Mouse (Mus musculus): ENCODE results near the gene Sipa1l3. TPM values are rescaled to one million over a fixed set of nuclear protein-coding genes. Genes with fewer than 3 reads are reported as not detected.
A peak's percentile ranks its signal among the peaks of the same experiment; 100 is the strongest.

Sipa1l3 gene
- polyA plus RNA-seq, 1 experiment: 44.6 TPM

GRCm38 (mm10) chr7:29288942-29289638 lies 229.4 kb downstream of the Sipa1l3 start, which contains the start of gene Ppp1r14a:
Ppp1r14a (plus strand) TSS chr7:29289308.
- H3K27ac ChIP-seq (ENCODE audit: insufficient read depth, low read depth, low read length): peak within 1 kb of the TSS; percentile 12; the same call in 1 of the 2 replicates
- no peaks in the 10 kb centered on the region; the same call in 1 of the 2 replicates for H3K4me1 ChIP-seq (ENCODE audit: control insufficient read depth, insufficient read depth, low read length)
- H3K27me3 ChIP-seq (replicated peaks; ENCODE audit: control insufficient read depth, insufficient read depth, low read length): no peaks in the 10 kb centered on the region
- H3K4me3 ChIP-seq (ENCODE audit: insufficient read depth, low read depth, low read length): peak within 1 kb of the TSS; percentile 43
- peak; percentile 65 for DNase-seq
- H3K36me3 ChIP-seq (ENCODE audit: control insufficient read depth, insufficient read depth, low read length): no peaks in the 10 kb centered on the region
- TF ChIP-seq CTCF (conservative IDR thresholded peaks at IDR 0.05; ENCODE audit: insufficient read depth, insufficient read length, low read depth, low read length) (peak; percentile 64), POLR2A (IDR thresholded peaks at IDR 0.05; ENCODE audit: low read depth, low read length) (no peak)
- 3% methylated on average over 59 of the region's 59 CpGs for WGBS

GRCm38 (mm10) chr7:29288079-29288478 lies 230.4 kb downstream of the Sipa1l3 start:
- TF ChIP-seq CTCF (conservative IDR thresholded peaks at IDR 0.05; ENCODE audit: insufficient read depth, insufficient read length, low read depth, low read length) (no peak), POLR2A (IDR thresholded peaks at IDR 0.05; ENCODE audit: low read depth, low read length) (no peak)
- no peaks in the 10 kb centered on the region for H3K36me3 ChIP-seq (ENCODE audit: control insufficient read depth, insufficient read depth, low read length)
- H3K4me3 ChIP-seq (ENCODE audit: insufficient read depth, low read depth, low read length): no peak overlapping the region
- WGBS: 49% methylated on average over 2 of the region's 2 CpGs
- no peaks in the 10 kb centered on the region for H3K27me3 ChIP-seq (replicated peaks; ENCODE audit: control insufficient read depth, insufficient read depth, low read length)
- H3K4me1 ChIP-seq (ENCODE audit: control insufficient read depth, insufficient read depth, low read length): no peaks in the 10 kb centered on the region; the same call in 1 of the 2 replicates
- no peak overlapping the region for H3K27ac ChIP-seq (ENCODE audit: insufficient read depth, low read depth, low read length)
- peak; percentile 36 for DNase-seq

- no peak overlapping the region for H3K4me3 ChIP-seq (ENCODE audit: insufficient read depth, low read depth, low read length)
- H3K27me3 ChIP-seq (replicated peaks; ENCODE audit: control insufficient read depth, insufficient read depth, low read length): no peaks in the 10 kb centered on the region
- 88% methylated on average over 7 of the region's 7 CpGs for WGBS
- no peak overlapping the region for H3K27ac ChIP-seq (ENCODE audit: insufficient read depth, low read depth, low read length)
- 0 out of 2 replicates have a peak, but pooled peaks have one; percentile 1 for TF ChIP-seq CTCF (conservative IDR thresholded peaks at IDR 0.05; ENCODE audit: insufficient read depth, insufficient read length, low read depth, low read length)
- no peak for TF ChIP-seq POLR2A (IDR thresholded peaks at IDR 0.05; ENCODE audit: low read depth, low read length)
- no peak for DNase-seq
- no peaks in the 10 kb centered on the region for H3K36me3 ChIP-seq (ENCODE audit: control insufficient read depth, insufficient read depth, low read length)
- no peaks in the 10 kb centered on the region; the same call in 1 of the 2 replicates for H3K4me1 ChIP-seq (ENCODE audit: control insufficient read depth, insufficient read depth, low read length)
Measured at GRCm38 (mm10) chr7:29287481-29287880, 231.0 kb downstream of the Sipa1l3 start.

GRCm38 (mm10) chr7:29284523-29284922 lies 233.9 kb downstream of the Sipa1l3 start:
- TF ChIP-seq POLR2A (IDR thresholded peaks at IDR 0.05; ENCODE audit: low read depth, low read length): no peak
- TF ChIP-seq CTCF (conservative IDR thresholded peaks at IDR 0.05; ENCODE audit: insufficient read depth, insufficient read length, low read depth, low read length): no peak
- no peaks in the 10 kb centered on the region for H3K36me3 ChIP-seq (ENCODE audit: control insufficient read depth, insufficient read depth, low read length)
- DNase-seq: no peak
- WGBS: 96% methylated on average over 6 of the region's 6 CpGs
- no peaks in the 10 kb centered on the region for H3K27me3 ChIP-seq (replicated peaks; ENCODE audit: control insufficient read depth, insufficient read depth, low read length)
- H3K4me1 ChIP-seq (ENCODE audit: control insufficient read depth, insufficient read depth, low read length): peaks cover 10% of the 10 kb centered on the region; the same call in 1 of the 2 replicates
- H3K4me3 ChIP-seq (ENCODE audit: insufficient read depth, low read depth, low read length): no peak overlapping the region
- H3K27ac ChIP-seq (ENCODE audit: insufficient read depth, low read depth, low read length): no peak overlapping the region

- Histone ChIP-seq H3K27me3 (replicated peaks; ENCODE audit: control insufficient read depth, insufficient read depth, low read length) (no peaks in the 10 kb centered on the region), H3K4me3 (ENCODE audit: insufficient read depth, low read depth, low read length) (no peak overlapping the region), H3K27ac (ENCODE audit: insufficient read depth, low read depth, low read length) (no peak overlapping the region), H3K36me3 (ENCODE audit: control insufficient read depth, insufficient read depth, low read length) (no peaks in the 10 kb centered on the region), H3K4me1 (ENCODE audit: control insufficient read depth, insufficient read depth, low read length) (peaks cover 10% of the 10 kb centered on the region; the same call in 1 of the 2 replicates)
- DNase-seq: no peak
- TF ChIP-seq CTCF (conservative IDR thresholded peaks at IDR 0.05; ENCODE audit: insufficient read depth, insufficient read length, low read depth, low read length) (no peak), POLR2A (IDR thresholded peaks at IDR 0.05; ENCODE audit: low read depth, low read length) (no peak)
- WGBS: 73% methylated on average over 4 of the region's 4 CpGs
Measured at GRCm38 (mm10) chr7:29283876-29284275, 234.6 kb downstream of the Sipa1l3 start.

GRCm38 (mm10) chr7:29282074-29282554 lies 236.3 kb downstream of the Sipa1l3 start:
- Histone ChIP-seq H3K4me1 (ENCODE audit: control insufficient read depth, insufficient read depth, low read length) (peaks cover 17% of the 10 kb centered on the region), H3K27ac (ENCODE audit: insufficient read depth, low read depth, low read length) (peak overlapping the region; percentile 86), H3K27me3 (replicated peaks; ENCODE audit: control insufficient read depth, insufficient read depth, low read length) (no peaks in the 10 kb centered on the region), H3K36me3 (ENCODE audit: control insufficient read depth, insufficient read depth, low read length) (no peaks in the 10 kb centered on the region), H3K4me3 (ENCODE audit: insufficient read depth, low read depth, low read length) (peak overlapping the region; percentile 23; the same call in 1 of the 2 replicates)
- WGBS: 7% methylated on average over 21 of the region's 21 CpGs
- no peak for TF ChIP-seq CTCF (conservative IDR thresholded peaks at IDR 0.05; ENCODE audit: insufficient read depth, insufficient read length, low read depth, low read length)
- no peak for TF ChIP-seq POLR2A (IDR thresholded peaks at IDR 0.05; ENCODE audit: low read depth, low read length)
- DNase-seq: no peak

Data from kidney, adult 2 months (tissue).